Mouse (Mus musculus) C2C12 (cell line): ENCODE results near the gene Tmem114. TPM values are rescaled to one million over a fixed set of nuclear protein-coding genes. Genes with fewer than 3 reads are reported as not detected.

Experiments
- H3K27me3 ChIP-seq: one replicate; pipeline ENCODE4 v1.6.1; 2011; ENCODE audit not compliant: control insufficient read depth, insufficient read depth, insufficient read length
- H3K36me3 ChIP-seq: one replicate; pipeline ENCODE4 v1.6.1; 2011; ENCODE audit not compliant: control insufficient read depth, insufficient read depth
- H3K4me3 ChIP-seq: one replicate; pipeline ENCODE4 v1.5.1; 2011; ENCODE audit warnings: mild to moderate bottlenecking, control low read depth; ENCODE audit not compliant: poor library complexity, insufficient read depth, severe bottlenecking
- H3K79me2 ChIP-seq: one replicate; pipeline ENCODE4 v1.6.1; 2011; ENCODE audit not compliant: control insufficient read depth, insufficient read depth
- H3K79me3 ChIP-seq: one replicate; pipeline ENCODE4 v1.6.1; 2011; ENCODE audit warnings: low read depth, control low read depth
- H3ac ChIP-seq: one replicate; pipeline ENCODE3; 2011; ENCODE audit warnings: low read depth; ENCODE audit not compliant: control insufficient read depth, insufficient read length
- CEBPB ChIP-seq: IDR thresholded peaks from one replicate; pipeline ENCODE4 v1.6.1; 2011; ENCODE audit warnings: low read depth, mild to moderate bottlenecking, control low read depth, moderate library complexity
- CTCF ChIP-seq: IDR thresholded peaks from one replicate; pipeline ENCODE4 v1.5.1; 2011; ENCODE audit not compliant: control insufficient read depth, insufficient read depth, insufficient read length
- FOSL1 ChIP-seq: IDR thresholded peaks from one replicate; pipeline ENCODE4 v1.8.0; 2011; ENCODE audit warnings: mild to moderate bottlenecking, low read length; ENCODE audit not compliant: poor library complexity, insufficient read depth, severe bottlenecking
- MAX ChIP-seq: IDR thresholded peaks from one replicate; pipeline ENCODE4 v1.6.1; 2011; ENCODE audit warnings: mild to moderate bottlenecking, control low read depth
- MYOD1 ChIP-seq: IDR thresholded peaks from one replicate; pipeline ENCODE4 v1.6.1; 2011; ENCODE audit warnings: low read depth; ENCODE audit not compliant: control insufficient read depth, insufficient read length
- MYOG ChIP-seq: IDR thresholded peaks from one replicate; pipeline ENCODE4 v1.6.1; 2011; ENCODE audit not compliant: control insufficient read depth, insufficient read length; ENCODE audit errors: extremely low read depth
- USF1 ChIP-seq: IDR thresholded peaks from one replicate; pipeline ENCODE4 v1.6.1; 2011; ENCODE audit warnings: low read depth, mild to moderate bottlenecking, control low read depth, moderate library complexity
- polyA plus RNA-seq: library from polyadenylated mRNA; unstranded; fragments of >200 nt; fragmentation: generic; extraction: Trizol; gene quantifications from one replicate; pipeline ENCODE4 v1.2.1, GENCODE M21; 2012; ENCODE audit warnings: missing spikeins

The Tmem114 gene
- polyA plus RNA-seq, 1 experiment: not detected

GRCm38 (mm10) chr16:8418126-8418525, 6.8 kb downstream of the Tmem114 start:
- H3K79me3 ChIP-seq: no peaks in the 10 kb centered on the region
- peaks cover 66% of the 10 kb centered on the region for H3K27me3 ChIP-seq
- no peaks in the 10 kb centered on the region for H3K36me3 ChIP-seq
- no peak overlapping the region for H3K4me3 ChIP-seq
- H3ac ChIP-seq: no peak overlapping the region
- H3K79me2 ChIP-seq: no peaks in the 10 kb centered on the region
- TF ChIP-seq FOSL1 (no peak), USF1 (no peak), CTCF (no peak), MYOD1 (no peak), MAX (no peak), CEBPB (no peak), MYOG (no peak)

DNA sequence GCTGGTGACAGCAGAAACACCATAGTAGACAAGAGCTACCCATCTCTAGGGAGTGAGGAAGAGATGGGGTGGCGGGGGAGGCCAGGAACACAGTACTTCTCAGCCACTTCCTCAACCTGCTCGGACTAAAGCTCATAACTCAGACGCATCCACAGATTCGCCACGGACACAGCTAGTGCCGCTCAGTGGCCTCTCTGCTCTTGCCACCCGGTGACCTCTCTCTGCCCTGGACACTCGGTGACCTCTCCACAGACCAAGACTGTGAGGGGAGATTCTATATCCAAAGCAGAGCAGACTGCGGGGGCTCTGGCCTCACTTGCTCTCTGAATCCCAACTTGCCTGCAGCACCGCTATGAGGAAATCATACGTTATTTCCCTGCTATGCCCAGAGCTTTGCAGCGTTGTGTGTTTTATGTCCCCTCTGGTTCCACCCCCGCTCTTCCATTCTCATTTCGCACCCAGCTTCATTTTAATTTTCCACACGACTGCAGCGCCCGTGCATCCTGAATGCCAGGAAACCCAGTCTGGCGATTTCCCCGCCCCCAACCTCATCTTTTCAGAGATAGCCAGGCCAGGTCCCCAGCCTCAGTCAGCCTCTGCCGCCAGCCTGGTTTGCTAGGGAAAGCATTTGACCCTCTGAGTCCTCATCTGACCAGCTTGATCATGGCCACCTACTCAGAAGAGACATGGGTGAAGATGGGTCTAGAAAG, 7.8 kb downstream of the Tmem114 start:
- TF ChIP-seq CTCF: no peak
- TF ChIP-seq USF1: no peak
- TF ChIP-seq MYOG: no peak
- no peak for TF ChIP-seq MAX
- TF ChIP-seq CEBPB: no peak
- no peak for TF ChIP-seq FOSL1
- TF ChIP-seq MYOD1: no peak
- Histone ChIP-seq H3K79me3 (no peaks in the 10 kb centered on the region), H3K79me2 (no peaks in the 10 kb centered on the region), H3K36me3 (no peaks in the 10 kb centered on the region), H3ac (no peak overlapping the region), H3K27me3 (peaks cover 65% of the 10 kb centered on the region), H3K4me3 (no peak overlapping the region)

GRCm38 (mm10) chr16:8415996-8416395, 8.9 kb downstream of the Tmem114 start:
- Histone ChIP-seq H3K27me3 (peaks cover 59% of the 10 kb centered on the region), H3K79me2 (no peaks in the 10 kb centered on the region), H3ac (no peak overlapping the region), H3K4me3 (no peak overlapping the region), H3K79me3 (no peaks in the 10 kb centered on the region), H3K36me3 (no peaks in the 10 kb centered on the region)
- TF ChIP-seq CEBPB (no peak), FOSL1 (no peak), CTCF (no peak), USF1 (no peak), MYOD1 (no peak), MAX (no peak), MYOG (no peak)

- Histone ChIP-seq H3K4me3 (no peak overlapping the region), H3K27me3 (peaks cover 67% of the 10 kb centered on the region), H3K79me2 (no peaks in the 10 kb centered on the region), H3ac (no peak overlapping the region), H3K36me3 (no peaks in the 10 kb centered on the region), H3K79me3 (no peaks in the 10 kb centered on the region)
- no peak for TF ChIP-seq FOSL1
- TF ChIP-seq MYOG: no peak
- TF ChIP-seq MYOD1: no peak
Observed at GRCm38 (mm10) chr16:8413441-8413840, 11.5 kb downstream of the Tmem114 start.

DNA sequence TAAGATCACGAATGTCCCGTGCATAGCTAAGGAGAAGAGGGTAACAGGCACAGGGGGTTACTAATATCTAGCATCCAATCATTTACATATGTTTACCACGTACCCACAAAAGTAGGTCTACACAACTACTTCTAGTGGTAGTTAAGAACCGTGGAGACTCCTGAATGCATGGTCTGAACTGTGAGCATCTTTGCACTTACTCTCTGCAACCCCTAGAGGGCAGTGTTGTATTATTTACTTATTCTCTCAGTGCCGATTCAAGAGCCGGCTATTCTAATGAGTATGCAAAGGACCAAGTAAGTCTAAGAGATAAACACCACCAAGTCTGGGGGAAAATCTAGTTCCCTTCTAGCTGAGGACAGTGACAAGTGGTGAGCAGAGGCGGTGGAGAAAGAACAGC, 12.7 kb downstream of the Tmem114 start:
- Histone ChIP-seq H3K36me3 (no peaks in the 10 kb centered on the region), H3ac (no peak overlapping the region), H3K79me2 (no peaks in the 10 kb centered on the region), H3K79me3 (no peaks in the 10 kb centered on the region), H3K4me3 (no peak overlapping the region), H3K27me3 (peaks cover 65% of the 10 kb centered on the region)
- TF ChIP-seq CTCF: peak; percentile 16
- no peak for TF ChIP-seq CEBPB
- no peak for TF ChIP-seq MYOG

DNA sequence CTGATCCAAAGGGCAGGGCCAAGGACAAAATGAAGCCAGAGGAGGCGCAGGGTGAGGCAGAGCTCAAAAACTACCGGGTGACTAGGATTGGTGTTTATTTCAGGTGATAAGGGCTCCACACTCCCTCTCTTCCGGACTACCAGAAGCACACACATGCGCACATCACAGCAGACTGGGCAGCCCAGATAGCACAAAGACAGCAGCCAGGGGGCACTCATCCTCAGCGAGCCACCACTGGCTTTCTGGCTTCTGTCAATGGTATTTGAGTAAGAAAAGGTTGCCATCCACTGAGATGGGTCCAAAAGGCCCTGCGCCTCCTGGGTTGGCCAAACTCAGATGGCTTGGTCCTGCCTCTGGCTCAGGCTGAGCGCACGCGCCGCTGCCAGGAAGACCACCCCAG, 15.7 kb downstream of the Tmem114 start:
- Histone ChIP-seq H3K27me3 (peaks cover 44% of the 10 kb centered on the region), H3K79me3 (no peaks in the 10 kb centered on the region), H3K36me3 (no peaks in the 10 kb centered on the region), H3K4me3 (no peak overlapping the region), H3K79me2 (no peaks in the 10 kb centered on the region), H3ac (no peak overlapping the region)
- TF ChIP-seq MAX (no peak), USF1 (no peak), FOSL1 (no peak), MYOD1 (no peak), CEBPB (no peak), CTCF (no peak), MYOG (no peak)
